Mouse (Mus musculus) hindbrain, embryonic 13.5 days (tissue): ENCODE data around the gene Tdrd1. TPM values are rescaled to one million over a fixed set of nuclear protein-coding genes. Genes with fewer than 3 reads are reported as not detected.

Experiments
- ATAC-seq: fragments of 200-750 bp; cut with Nextera tagmentation; 2 replicates; pipeline ENCODE4 v1.8.0; 2017; ENCODE audit warnings: moderate TSS enrichment; ENCODE audit not compliant: low FRiP score
- H3K27ac ChIP-seq: fragments of 300-500 bp; sonication (generic); 2 replicates; pipeline ENCODE4 v1.5.1; 2015; ENCODE audit warnings: inconsistent platforms, mild to moderate bottlenecking, moderate library complexity
- H3K27me3 ChIP-seq: fragments of 300-500 bp; sonication (generic); 2 replicates; pipeline ENCODE4 v1.6.1; 2015; ENCODE audit warnings: mild to moderate bottlenecking, inconsistent platforms
- H3K36me3 ChIP-seq: fragments of 300-500 bp; sonication (generic); 2 replicates; pipeline ENCODE4 v1.6.1; 2015; ENCODE audit warnings: mild to moderate bottlenecking, inconsistent platforms
- H3K4me1 ChIP-seq: fragments of 300-500 bp; sonication (generic); replicated peaks from 2 replicates; pipeline ENCODE4 v1.6.1; 2015; ENCODE audit warnings: inconsistent platforms
- H3K4me2 ChIP-seq: fragments of 300-500 bp; sonication (generic); 2 replicates; pipeline ENCODE4 v1.6.1; 2015; ENCODE audit warnings: inconsistent platforms, mild to moderate bottlenecking, moderate library complexity
- H3K4me3 ChIP-seq: fragments of 300-500 bp; sonication (generic); 2 replicates; pipeline ENCODE4 v1.5.1; 2015; ENCODE audit warnings: mild to moderate bottlenecking, inconsistent platforms
- H3K9ac ChIP-seq: fragments of 300-500 bp; sonication (generic); 2 replicates; pipeline ENCODE4 v1.6.1; 2015; ENCODE audit warnings: mild to moderate bottlenecking, inconsistent platforms
- H3K9me3 ChIP-seq: fragments of 300-500 bp; sonication (generic); 2 replicates; pipeline ENCODE4 v1.6.1; 2016; ENCODE audit warnings: inconsistent platforms
- WGBS: fragments of 180-500 bp; shearing (Covaris S2); methylation state at CpG from one replicate; pipeline ENCODE4 v1.1.7; 2015; 5-methylcytosine and 5-hydroxymethylcytosine counted together
- polyA plus RNA-seq: library from polyadenylated mRNA; unstranded; fragments of >200 nt; fragmentation: Nextera tagmentation; extraction: Ambion mirVana; gene quantifications from 2 replicates; pipeline ENCODE4 v1.2.1, GENCODE M21; 2015

Tdrd1 gene
- polyA plus RNA-seq, 1 experiment from 2014 or later, result 0.77 TPM

DNA sequence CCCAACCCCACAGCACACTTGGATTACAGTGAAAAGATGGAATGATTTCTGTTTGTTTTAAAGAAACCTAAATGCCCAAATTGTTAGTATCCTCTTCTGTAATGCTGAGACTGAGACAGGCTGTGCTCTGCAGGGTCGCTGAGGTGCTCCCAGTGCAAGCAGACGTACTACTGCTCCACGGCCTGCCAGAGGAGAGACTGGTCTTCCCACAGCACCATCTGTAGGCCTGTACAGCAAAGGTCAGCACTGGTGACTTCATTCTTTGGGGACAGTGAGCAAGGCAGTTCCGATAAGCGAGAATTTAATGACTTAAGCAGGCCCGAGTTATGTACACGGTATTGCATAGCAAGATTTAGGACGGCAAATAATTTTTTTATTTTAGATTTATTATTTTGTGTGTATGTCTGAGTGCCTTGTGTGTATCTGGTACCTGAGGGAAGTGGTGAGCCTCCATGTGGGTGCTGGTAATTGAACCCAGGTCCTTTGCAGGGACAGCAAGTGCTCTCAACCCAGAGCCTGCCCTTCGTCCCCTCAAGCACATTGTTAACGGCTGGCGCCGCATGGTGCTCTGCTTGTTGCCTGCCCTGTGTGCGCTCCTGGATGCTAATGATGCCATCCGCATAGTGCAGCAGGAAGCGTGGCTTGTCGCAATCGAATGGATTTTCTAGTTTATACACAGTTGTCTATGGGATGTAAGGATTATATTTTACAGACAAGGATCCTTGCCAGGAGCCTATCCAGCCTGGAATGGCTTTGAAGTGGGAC lies 13.1 kb downstream of the Tdrd1 start:
- Histone ChIP-seq H3K4me2 (no peak overlapping the region), H3K36me3 (no peaks in the 10 kb centered on the region), H3K9me3 (no peaks in the 10 kb centered on the region), H3K27ac (no peak overlapping the region), H3K9ac (no peak overlapping the region), H3K4me3 (no peak overlapping the region), H3K27me3 (no peaks in the 10 kb centered on the region), H3K4me1 (peaks cover 28% of the 10 kb centered on the region)
- WGBS, result 70% methylated on average over 17 of the region's 17 CpGs
- ATAC-seq, result no peak

GRCm38 (mm10) chr19:56842974-56843373 lies 17.0 kb downstream of the Tdrd1 start:
- H3K9ac ChIP-seq, result no peak overlapping the region
- H3K4me3 ChIP-seq, result no peak overlapping the region
- no peak overlapping the region for H3K4me2 ChIP-seq
- no peak for ATAC-seq
- no peaks in the 10 kb centered on the region for H3K27me3 ChIP-seq
- no peak overlapping the region for H3K27ac ChIP-seq
- H3K4me1 ChIP-seq, result peaks cover 17% of the 10 kb centered on the region; the same call in 1 of the 2 replicates
- peaks cover 13% of the 10 kb centered on the region for H3K9me3 ChIP-seq
- 80% methylated on average over 12 of the region's 12 CpGs for WGBS
- H3K36me3 ChIP-seq, result 0 out of 2 replicates have a peak, but pooled peaks cover 3% of the 10 kb centered on the region

GRCm38 (mm10) chr19:56852590-56852989 lies 26.6 kb downstream of the Tdrd1 start:
- Histone ChIP-seq H3K9me3 (0 out of 2 replicates have a peak, but pooled peaks cover 5% of the 10 kb centered on the region), H3K27me3 (no peaks in the 10 kb centered on the region), H3K4me3 (no peak overlapping the region), H3K36me3 (no peaks in the 10 kb centered on the region), H3K4me1 (no peaks in the 10 kb centered on the region), H3K4me2 (no peak overlapping the region), H3K27ac (no peak overlapping the region), H3K9ac (no peak overlapping the region)
- no peak for ATAC-seq

GRCm38 (mm10) chr19:56856455-56856854 lies 30.4 kb downstream of the Tdrd1 start:
- ATAC-seq, result no peak
- H3K27ac ChIP-seq, result no peak overlapping the region
- no peaks in the 10 kb centered on the region for H3K36me3 ChIP-seq
- H3K4me3 ChIP-seq, result no peak overlapping the region
- no peaks in the 10 kb centered on the region for H3K27me3 ChIP-seq
- H3K4me2 ChIP-seq, result no peak overlapping the region
- H3K4me1 ChIP-seq, result no peaks in the 10 kb centered on the region; the same call in 1 of the 2 replicates
- 64% methylated on average over 5 of the region's 5 CpGs for WGBS
- no peak overlapping the region for H3K9ac ChIP-seq
- H3K9me3 ChIP-seq, result no peaks in the 10 kb centered on the region

DNA sequence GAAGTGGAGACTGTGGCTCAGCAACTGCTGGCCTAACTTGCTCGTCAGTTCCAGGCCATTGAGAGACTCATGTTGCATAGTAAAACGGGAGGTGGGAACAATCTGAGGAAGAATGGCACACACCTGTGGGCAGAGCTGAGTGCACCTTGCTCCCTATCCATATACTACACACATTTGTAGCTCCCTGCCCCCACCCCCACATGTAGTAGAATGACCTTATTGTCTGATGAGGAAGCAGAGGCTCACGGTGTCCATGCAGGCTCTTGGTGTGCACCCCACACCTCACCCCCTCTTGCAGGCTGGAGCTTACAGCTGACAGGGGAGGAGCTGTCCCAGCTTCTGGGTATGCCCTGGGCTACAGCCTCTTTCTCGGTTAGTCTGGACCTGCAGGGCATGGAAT lies 41.7 kb downstream of the Tdrd1 start:
- H3K9ac ChIP-seq, result no peak overlapping the region
- H3K27ac ChIP-seq, result no peak overlapping the region
- no peak overlapping the region for H3K4me3 ChIP-seq
- H3K4me2 ChIP-seq, result no peak overlapping the region
- no peaks in the 10 kb centered on the region for H3K4me1 ChIP-seq
- no peaks in the 10 kb centered on the region for H3K9me3 ChIP-seq
- H3K27me3 ChIP-seq, result peaks cover 38% of the 10 kb centered on the region
- ATAC-seq, result no peak
- WGBS, result 78% methylated on average over 4 of the region's 4 CpGs
- H3K36me3 ChIP-seq, result no peaks in the 10 kb centered on the region

GRCm38 (mm10) chr19:56873816-56874600 lies 48.0 kb downstream of the Tdrd1 start, which contains the start of gene Vwa2:
Gene Vwa2 (plus strand): TSS chr19:56874249.
- no peaks in the 10 kb centered on the region for H3K36me3 ChIP-seq
- peaks cover 80% of the 10 kb centered on the region for H3K27me3 ChIP-seq
- H3K4me1 ChIP-seq, result peaks cover 30% of the 10 kb centered on the region
- no peak within 1 kb of the TSS for H3K27ac ChIP-seq
- peak within 1 kb of the TSS; percentile 69 for H3K9ac ChIP-seq
- H3K4me2 ChIP-seq, result peak within 1 kb of the TSS; percentile 98
- WGBS, result 3% methylated on average over 71 of the region's 71 CpGs
- peak within 1 kb of the TSS; percentile 52 for H3K4me3 ChIP-seq
- no peaks in the 10 kb centered on the region for H3K9me3 ChIP-seq
- peak; percentile 54 for ATAC-seq

DNA sequence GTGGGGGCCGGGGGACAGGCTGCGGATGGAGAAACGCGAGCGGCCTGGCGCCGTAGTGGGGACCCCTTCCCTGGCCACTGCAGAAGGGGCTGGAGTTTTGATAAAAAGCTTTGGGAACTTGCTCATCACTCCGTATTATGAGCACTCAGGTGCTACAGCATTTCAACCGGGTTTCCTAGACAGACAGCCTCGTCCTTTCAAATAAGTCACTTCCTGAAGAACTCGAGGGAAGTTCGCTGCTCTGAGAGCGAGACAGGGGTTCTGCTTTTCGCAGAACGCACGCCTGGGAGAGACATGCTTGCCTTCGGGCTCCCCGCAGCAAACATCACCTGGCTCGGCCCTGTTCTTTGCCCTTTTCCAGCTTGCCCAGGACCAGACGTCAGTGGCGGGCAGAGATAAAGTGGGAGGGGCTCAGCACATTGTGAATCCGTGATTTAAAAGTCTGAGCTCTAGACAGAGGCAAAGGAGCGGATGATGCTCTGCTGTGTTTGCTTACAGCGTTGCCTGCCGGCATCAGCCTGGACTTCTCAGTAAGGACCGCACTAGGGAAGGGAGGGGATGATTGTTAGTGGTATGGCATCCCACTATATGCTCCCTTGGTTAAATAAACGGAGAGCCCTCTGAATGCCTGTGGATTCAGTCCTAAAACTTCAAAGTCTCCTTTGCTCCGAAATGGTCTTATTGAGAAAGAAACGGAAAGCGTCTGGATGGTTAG lies 48.7 kb downstream of the Tdrd1 start:
- peaks cover 77% of the 10 kb centered on the region for H3K27me3 ChIP-seq
- peak overlapping the region; percentile 98 for H3K4me2 ChIP-seq
- peak overlapping the region; percentile 69 for H3K9ac ChIP-seq
- H3K4me3 ChIP-seq, result peak overlapping the region; percentile 52
- H3K36me3 ChIP-seq, result no peaks in the 10 kb centered on the region
- WGBS, result 9% methylated on average over 30 of the region's 30 CpGs
- no peak; the same call in 1 of the 2 replicates for ATAC-seq
- peaks cover 31% of the 10 kb centered on the region for H3K4me1 ChIP-seq
- no peaks in the 10 kb centered on the region for H3K9me3 ChIP-seq
- no peak overlapping the region for H3K27ac ChIP-seq

DNA sequence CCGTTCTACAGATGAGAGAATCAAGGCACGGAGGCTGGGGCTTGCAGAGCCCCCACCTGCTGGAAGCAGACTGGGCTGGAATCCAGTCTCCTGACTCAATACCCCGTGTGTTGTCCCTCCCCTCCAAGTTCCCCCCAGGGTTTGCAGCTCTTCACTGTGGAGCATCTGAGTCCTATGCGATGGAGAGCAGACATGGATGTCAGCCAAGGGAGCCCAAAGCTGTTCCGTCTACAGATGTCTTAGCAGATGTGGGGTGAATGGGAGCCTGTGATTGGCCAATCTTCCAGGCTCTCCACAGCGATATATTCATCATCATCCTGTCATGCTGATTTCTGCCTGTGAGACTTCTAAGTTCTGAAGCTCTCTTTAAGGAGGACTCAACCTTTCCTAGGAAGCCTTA lies 51.4 kb downstream of the Tdrd1 start:
- peaks cover 39% of the 10 kb centered on the region for H3K4me1 ChIP-seq
- no peaks in the 10 kb centered on the region for H3K9me3 ChIP-seq
- H3K27ac ChIP-seq, result no peak overlapping the region
- no peak overlapping the region for H3K4me3 ChIP-seq
- H3K27me3 ChIP-seq, result peaks cover 53% of the 10 kb centered on the region
- no peaks in the 10 kb centered on the region for H3K36me3 ChIP-seq
- ATAC-seq, result no peak
- no peak overlapping the region for H3K9ac ChIP-seq
- no peak overlapping the region for H3K4me2 ChIP-seq
- 69% methylated on average over 6 of the region's 6 CpGs for WGBS

DNA sequence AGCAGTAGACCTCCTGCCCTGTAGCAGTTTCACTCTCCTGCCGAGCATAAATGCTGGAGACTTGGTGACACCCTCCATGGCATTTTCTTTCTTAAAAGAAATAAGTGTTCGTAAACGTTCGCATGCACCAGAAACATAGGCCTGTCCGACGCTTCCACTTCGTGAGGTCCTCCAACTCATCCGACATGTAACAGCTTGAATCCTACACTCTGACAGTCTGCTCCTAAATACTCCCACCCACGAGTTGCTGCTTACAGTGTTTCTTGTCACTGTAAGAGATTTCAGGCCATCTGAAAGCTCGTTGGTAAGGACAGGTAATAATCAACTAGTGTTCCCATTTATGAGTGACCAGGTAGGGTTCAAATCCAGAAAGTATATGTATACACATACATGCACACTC lies 61.9 kb downstream of the Tdrd1 start:
- H3K36me3 ChIP-seq, result no peaks in the 10 kb centered on the region
- H3K9me3 ChIP-seq, result no peaks in the 10 kb centered on the region
- no peak overlapping the region for H3K27ac ChIP-seq
- no peaks in the 10 kb centered on the region for H3K27me3 ChIP-seq
- ATAC-seq, result no peak
- H3K4me2 ChIP-seq, result no peak overlapping the region
- no peak overlapping the region for H3K4me3 ChIP-seq
- H3K4me1 ChIP-seq, result no peaks in the 10 kb centered on the region
- WGBS, result 89% methylated on average over 10 of the region's 10 CpGs
- no peak overlapping the region for H3K9ac ChIP-seq

GRCm38 (mm10) chr19:56888654-56889053 lies 62.6 kb downstream of the Tdrd1 start:
- H3K4me1 ChIP-seq, result no peaks in the 10 kb centered on the region
- WGBS, result 79% methylated on average over 5 of the region's 5 CpGs
- no peak for ATAC-seq
- H3K9ac ChIP-seq, result no peak overlapping the region
- H3K27ac ChIP-seq, result no peak overlapping the region
- H3K9me3 ChIP-seq, result no peaks in the 10 kb centered on the region
- no peak overlapping the region for H3K4me3 ChIP-seq
- H3K36me3 ChIP-seq, result no peaks in the 10 kb centered on the region
- H3K4me2 ChIP-seq, result no peak overlapping the region
- no peaks in the 10 kb centered on the region for H3K27me3 ChIP-seq

DNA sequence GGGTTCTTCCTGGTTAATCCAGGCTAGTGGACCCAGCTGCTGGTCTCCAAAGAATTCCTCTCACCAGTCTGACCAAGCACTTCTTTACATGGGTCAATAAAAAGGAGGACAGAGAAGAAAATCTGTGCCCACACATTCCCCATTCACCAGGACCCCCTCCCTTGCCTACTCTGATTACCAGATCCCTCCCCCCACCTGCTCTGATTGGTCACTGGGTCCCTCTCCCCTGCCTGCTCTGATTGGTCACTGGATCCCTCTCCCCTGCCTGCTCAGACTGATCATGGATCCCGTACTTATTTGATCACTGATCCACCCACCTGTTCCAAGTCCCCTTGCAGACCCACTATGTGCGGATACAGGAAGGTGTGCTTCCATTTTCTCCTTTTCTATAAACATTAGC lies 65.4 kb downstream of the Tdrd1 start:
- Histone ChIP-seq H3K4me2 (no peak overlapping the region), H3K4me3 (no peak overlapping the region), H3K9me3 (no peaks in the 10 kb centered on the region), H3K27me3 (no peaks in the 10 kb centered on the region), H3K9ac (no peak overlapping the region), H3K4me1 (no peaks in the 10 kb centered on the region), H3K36me3 (no peaks in the 10 kb centered on the region), H3K27ac (no peak overlapping the region)
- ATAC-seq, result no peak
- 51% methylated on average over 2 of the region's 2 CpGs for WGBS

GRCm38 (mm10) chr19:56892586-56892985 lies 66.6 kb downstream of the Tdrd1 start:
- no peaks in the 10 kb centered on the region for H3K27me3 ChIP-seq
- 72% methylated on average over 5 of the region's 5 CpGs for WGBS
- no peak overlapping the region for H3K9ac ChIP-seq
- H3K27ac ChIP-seq, result no peak overlapping the region
- no peaks in the 10 kb centered on the region for H3K9me3 ChIP-seq
- H3K4me1 ChIP-seq, result no peaks in the 10 kb centered on the region
- no peaks in the 10 kb centered on the region for H3K36me3 ChIP-seq
- no peak for ATAC-seq
- H3K4me2 ChIP-seq, result no peak overlapping the region
- no peak overlapping the region for H3K4me3 ChIP-seq
